Mouse (Mus musculus) adipocyte (in vitro differentiated cells): Measurements from ENCODE around the gene Ppara.
"Not testable (repeated sequence)": the region's sequence is repeated elsewhere in the genome, so short reads cannot be mapped to it uniquely, and the experiment has no call there.

Experiments used
- DNase-seq: peaks from one replicate; pipeline ENCODE4 v3.0.0-alpha.2; 2016; ENCODE audit warnings: low spot score

The Ppara gene

DNA sequence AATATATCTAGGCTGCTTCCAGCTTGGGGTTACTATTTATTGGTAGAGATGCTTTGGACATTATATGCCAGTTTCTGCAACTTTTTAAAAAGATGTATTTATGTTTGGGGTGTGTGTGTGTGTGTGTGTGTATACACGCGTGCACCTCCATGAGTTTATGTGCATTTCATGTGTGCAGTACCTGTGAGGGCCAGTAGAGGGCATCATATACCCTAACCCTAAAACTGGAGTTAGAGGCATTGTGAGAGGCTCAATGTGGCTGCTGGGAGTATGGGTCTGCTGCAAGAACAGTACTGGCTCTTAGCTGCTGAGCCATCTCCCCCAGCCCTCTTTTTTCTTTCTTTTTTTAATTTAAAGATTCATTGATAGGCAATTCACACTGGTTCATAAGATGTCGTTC, 23.0 kb downstream of the Ppara start:
- no peak for DNase-seq

- DNase-seq: no peak
These were observed 28.0 kb downstream of the Ppara start for GRCm38 (mm10) chr15:85762761-85763160.

DNA sequence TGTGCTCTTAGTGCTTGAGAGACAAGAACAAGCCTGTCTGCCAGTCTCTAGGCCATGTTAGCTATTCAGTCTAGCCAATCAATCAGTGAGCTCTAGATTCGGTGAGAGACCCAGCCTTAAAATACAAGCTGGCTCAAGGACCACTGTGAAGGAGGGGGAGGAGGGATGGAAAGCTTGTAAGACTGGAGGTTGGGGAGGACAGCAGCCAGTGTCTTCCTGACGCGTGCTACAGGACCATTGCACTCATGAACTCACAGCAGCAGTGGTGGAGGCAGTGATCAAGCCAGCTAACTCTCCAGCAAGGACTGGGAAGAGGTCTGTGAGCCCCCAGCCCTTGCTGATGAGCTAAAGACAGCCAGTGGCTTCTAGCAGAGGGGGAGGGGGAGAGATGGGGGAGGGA, 30.2 kb downstream of the Ppara start:
- no peak for DNase-seq

GRCm38 (mm10) chr15:85766677-85767076, 31.9 kb downstream of the Ppara start:
- no peak for DNase-seq

- no peak for DNase-seq
These were observed 34.2 kb downstream of the Ppara start for GRCm38 (mm10) chr15:85768991-85769390.

- DNase-seq: no peak
These were observed 36.7 kb downstream of the Ppara start for GRCm38 (mm10) chr15:85771306-85772121.

- DNase-seq: no peak
These were observed 37.5 kb downstream of the Ppara start for GRCm38 (mm10) chr15:85772146-85772740.

DNA sequence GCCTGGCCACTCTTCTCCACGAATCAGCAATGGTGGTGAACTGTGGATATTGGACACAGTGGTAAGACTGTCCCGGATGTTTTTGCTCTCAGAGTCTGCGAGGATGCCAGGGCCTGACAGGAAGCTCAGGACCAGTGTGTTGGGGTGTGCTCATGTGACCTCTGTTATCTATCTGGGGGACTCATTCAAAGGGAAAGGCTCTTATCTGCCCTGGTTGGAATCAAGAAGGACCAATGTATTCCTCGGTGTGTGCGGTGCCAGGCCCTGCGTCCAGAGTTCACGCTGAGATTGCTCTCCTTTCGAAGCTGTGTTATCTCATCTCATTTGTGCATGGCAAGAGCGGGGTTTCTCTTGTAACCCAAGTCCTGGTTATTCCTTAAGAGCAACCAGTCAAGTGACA, 39.6 kb downstream of the Ppara start:
- DNase-seq: no peak

DNA sequence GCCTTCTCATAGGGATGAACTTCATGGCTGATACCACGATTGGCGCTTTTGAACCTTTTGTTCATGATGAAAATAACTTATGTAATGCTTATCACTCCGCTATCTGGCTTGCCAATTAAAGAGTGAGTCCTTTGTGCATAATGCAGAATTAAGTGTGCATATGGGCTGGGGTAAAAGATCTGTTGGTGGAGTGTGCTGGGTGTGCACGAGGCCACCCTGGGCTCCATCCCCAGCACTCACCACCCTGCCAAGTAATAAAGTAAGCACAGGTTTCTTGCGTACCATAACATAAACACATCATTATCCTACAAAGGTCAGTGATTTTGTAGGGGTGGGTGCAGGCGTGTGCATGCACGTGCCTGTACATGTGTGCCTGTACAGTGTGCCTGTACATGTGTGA, 40.2 kb downstream of the Ppara start:
- no peak for DNase-seq

GRCm38 (mm10) chr15:85776241-85776640, 41.5 kb downstream of the Ppara start:
- DNase-seq: no peak

DNA sequence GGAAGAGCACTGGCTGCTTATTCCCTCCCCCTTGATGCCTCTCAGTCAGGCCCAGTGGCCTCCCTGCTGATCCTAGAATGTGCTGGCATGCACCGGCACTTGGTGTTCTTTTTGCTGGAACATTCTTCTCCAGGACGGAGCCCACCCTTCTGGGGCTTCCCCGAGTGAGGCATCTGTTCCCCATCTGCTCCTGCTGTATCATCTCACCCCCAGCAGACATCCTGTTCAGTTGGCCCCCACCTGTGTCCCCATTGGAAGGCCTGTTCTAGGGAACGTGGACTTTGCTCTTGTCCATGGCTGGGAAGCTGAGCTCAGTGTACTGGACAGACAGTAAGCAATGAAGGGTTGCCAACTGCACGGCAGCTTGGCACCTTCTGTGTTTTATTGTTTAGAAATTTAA, 42.0 kb downstream of the Ppara start:
- DNase-seq: no peak

DNA sequence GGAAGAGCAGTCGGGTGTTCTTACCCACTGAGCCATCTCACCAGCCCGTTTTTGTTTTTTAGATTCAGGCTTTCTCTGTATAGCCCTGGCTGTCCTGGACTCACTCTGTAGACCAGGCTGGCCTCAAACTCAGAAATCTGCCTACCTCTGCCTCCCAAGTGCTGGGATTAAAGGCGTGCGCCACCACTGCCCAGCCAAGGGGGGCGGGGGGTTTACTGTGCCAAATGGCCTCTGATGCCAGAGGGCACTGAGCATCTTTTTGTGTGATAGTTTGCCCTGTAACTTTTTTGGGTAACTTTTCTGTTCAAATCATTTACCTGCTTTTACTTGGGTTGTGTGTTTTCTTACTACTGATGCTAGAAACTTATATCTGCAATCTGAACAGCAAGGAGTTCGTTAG, 44.1 kb downstream of the Ppara start:
- not testable (repeated sequence) for DNase-seq

DNA sequence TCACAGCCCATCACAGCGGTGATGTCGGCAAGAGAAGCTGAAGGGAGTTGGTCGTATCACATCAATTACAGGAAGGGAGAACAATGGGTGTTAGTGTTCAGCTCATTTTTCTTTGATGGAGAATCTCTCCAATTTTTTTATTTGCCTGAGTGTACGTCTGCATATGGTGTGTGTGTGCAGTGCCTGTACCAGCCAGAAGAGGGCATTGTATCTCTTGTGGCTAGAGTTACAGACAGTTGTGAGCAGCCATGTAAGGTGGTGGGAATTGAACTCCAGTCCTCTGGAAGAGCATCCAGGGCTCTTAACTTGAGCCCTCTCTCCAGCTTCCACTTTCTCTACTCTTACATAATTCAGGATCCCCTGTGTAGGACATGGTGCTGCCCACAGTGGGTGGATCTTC, 48.4 kb downstream of the Ppara start:
- no peak for DNase-seq

GRCm38 (mm10) chr15:85784341-85784740, 49.6 kb downstream of the Ppara start:
- no peak for DNase-seq

DNA sequence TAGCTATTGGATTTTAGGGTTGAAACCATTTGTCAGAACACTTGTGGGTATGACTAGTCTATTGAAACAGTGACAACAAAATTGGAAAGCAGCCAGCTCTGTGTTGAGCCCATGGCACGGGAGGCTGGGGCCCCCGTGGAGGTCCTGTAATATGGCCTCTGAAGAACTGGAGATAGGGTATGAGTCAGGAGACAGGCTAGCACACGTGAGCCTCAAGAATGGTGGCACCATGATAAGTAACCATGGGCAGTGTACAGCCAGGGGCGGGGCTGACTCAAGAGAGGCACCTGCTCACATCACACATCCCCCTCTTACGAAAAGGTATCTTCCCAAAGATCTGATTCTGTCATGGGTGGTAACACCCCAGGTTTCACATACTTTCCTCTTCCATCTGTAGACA, 51.9 kb downstream of the Ppara start:
- DNase-seq: no peak

GRCm38 (mm10) chr15:85787482-85787881, 52.7 kb downstream of the Ppara start:
- no peak for DNase-seq

DNA sequence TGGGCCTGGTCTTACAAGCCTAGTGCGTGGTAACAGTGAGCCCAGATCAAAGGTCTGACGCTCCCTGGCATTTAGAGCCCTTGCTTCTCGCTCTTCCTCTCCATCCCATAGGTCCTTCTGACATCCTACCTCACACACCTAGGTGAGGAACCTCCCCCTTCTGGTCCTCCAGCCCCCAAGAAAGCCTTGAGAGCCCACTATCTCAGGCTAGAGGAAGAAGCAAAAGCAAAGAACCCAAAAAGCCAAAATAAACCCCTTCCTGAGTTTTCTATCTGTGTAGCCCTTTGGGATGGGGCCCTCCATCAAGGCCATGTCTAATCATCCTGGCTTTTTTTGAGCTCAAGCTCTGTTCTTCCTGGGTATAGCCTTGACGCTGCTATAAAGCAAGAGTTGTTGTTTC, 53.3 kb downstream of the Ppara start:
- no peak for DNase-seq

DNA sequence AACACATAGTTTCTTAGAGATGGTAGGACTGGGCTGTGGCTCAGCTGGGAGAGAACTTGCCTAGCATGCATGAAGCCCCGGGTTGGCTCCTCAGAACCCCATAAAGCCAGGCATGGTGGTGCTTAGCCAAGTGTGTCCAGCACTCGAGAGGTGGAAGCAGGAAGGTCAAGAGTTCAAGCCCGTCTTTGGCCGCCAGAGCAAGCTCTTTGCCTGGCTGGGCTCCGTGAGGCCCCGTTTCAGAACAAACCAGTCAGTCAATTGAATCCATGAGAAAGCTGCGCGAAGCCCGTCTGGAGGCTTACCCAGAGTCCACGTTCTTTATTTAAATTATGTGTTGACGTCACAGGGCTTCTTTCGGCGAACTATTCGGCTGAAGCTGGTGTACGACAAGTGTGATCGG, 53.9 kb downstream of the Ppara start:
- DNase-seq: no peak

GRCm38 (mm10) chr15:85791449-85791848, 56.7 kb downstream of the Ppara start:
- no peak for DNase-seq

DNA sequence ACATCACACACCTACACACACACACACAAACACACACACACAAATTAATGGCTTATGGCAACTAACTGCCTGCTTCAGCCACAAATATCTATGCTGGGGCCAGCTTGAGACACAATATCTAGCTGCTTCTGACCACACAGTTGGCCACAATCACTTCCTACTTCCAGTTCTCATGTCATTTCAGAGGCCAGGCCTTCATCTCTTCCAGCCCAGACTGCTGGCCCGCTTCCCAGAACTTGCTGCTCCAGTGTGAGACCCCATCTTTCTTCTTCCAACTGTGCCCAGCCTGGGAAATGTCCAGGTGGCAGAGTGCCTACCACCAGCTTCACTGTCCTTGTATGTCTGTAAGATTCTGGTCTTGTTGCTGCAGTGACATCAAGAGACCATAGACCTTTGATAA, 58.0 kb downstream of the Ppara start:
- DNase-seq: peak; percentile 42

DNA sequence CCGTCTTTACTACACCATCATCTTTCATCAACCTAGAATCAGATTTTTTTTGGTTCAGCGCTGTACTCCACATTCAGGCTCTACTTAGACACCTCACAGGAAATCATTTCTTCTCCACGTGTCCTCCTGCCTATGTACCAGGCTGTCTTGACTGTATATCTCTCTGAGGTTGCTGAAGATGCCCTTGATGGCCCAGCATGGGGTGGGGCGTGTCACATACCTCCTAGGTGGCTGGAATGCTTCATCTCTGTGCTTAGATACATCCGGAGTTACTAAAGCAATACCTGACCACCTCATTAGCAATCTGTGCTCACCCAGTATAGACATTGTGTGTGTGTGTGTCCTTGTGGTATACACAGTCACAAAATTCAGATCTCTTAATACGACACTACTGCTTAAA, 60.7 kb downstream of the Ppara start:
- no peak for DNase-seq

DNA sequence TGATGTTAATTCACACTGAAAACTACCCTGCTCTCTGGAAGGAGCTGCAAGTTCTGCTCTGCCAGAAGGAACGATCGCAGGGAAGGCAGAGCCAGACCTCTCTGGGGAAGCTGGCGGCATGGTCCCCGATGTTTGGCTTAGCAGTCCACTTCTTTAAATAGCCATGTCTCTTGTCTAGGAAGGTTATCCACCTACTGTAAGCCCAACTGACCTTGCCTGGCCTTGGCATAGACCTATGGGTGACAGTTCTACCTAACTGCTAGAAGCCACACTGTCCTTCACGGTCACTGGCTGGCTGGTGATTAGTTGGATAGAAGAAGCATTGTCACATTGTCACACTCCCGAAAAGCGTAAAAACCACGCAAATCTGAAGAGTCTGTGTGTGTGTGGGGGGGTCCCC, 63.9 kb downstream of the Ppara start:
- no peak for DNase-seq

- DNase-seq: peak; percentile 53
These were observed 68.1 kb downstream of the Ppara start for GRCm38 (mm10) chr15:85802931-85803330.

- no peak for DNase-seq
These were observed 72.1 kb downstream of the Ppara start for GRCm38 (mm10) chr15:85806886-85807285.
